8 mouse cellular contexts compared by ENCODE assay signal in genomic region chr6:145250185-145250791, GRCm38 (mm10). TPM values are rescaled to one million over a fixed set of nuclear protein-coding genes. Genes with fewer than 3 reads are reported as not detected.
A peak's percentile ranks its signal among the peaks of the same experiment; 100 is the strongest.
DNase-seq lines count a peak whose midpoint lies in the region; ATAC-seq and TF ChIP-seq lines count a peak whose summit lies in the region.

Gene Kras, minus strand, starts transcription at chr6:145250239.

- no peaks in the 10 kb centered on the region for H3K27me3 ChIP-seq in C2C12 (ENCODE audit: control insufficient read depth, insufficient read depth, insufficient read length)
- peaks cover 24% of the 10 kb centered on the region for H3K27me3 ChIP-seq in erythroblast, embryonic 14.5 days (ENCODE audit: control insufficient read depth)
- peaks cover 37% of the 10 kb centered on the region for H3K27me3 ChIP-seq in heart, embryonic 12.5 days (replicated peaks)
- H3K27me3 ChIP-seq in kidney, postnatal 0 days (ENCODE audit: insufficient read depth, low read length) = no peaks in the 10 kb centered on the region
- H3K27me3 ChIP-seq in liver, embryonic 11.5 days (replicated peaks; ENCODE audit: control insufficient read depth, insufficient read depth, low read length) = no peaks in the 10 kb centered on the region
- H3K27me3 ChIP-seq in stomach, embryonic 14.5 days (ENCODE audit: control insufficient read depth, insufficient read depth, low read length) = no peaks in the 10 kb centered on the region

- peak within 1 kb of the TSS; percentile 86 for H3K27ac ChIP-seq in heart, embryonic 12.5 days (ENCODE audit: poor library complexity, severe bottlenecking)
- peak within 1 kb of the TSS; percentile 90 for H3K27ac ChIP-seq in kidney, postnatal 0 days
- H3K27ac ChIP-seq in liver, embryonic 11.5 days (ENCODE audit: low read depth, low read length) = peak within 1 kb of the TSS; percentile 90
- H3K27ac ChIP-seq in stomach, embryonic 14.5 days (ENCODE audit: low read length) = peak within 1 kb of the TSS; percentile 74

- TF ChIP-seq CTCF in C2C12 (IDR thresholded peaks at IDR 0.05; ENCODE audit: control insufficient read depth, insufficient read depth, insufficient read length) = no peak
- TF ChIP-seq CTCF in brain, embryonic 14.5 days (IDR thresholded peaks at IDR 0.05; ENCODE audit: borderline replicate concordance, extremely low read depth, insufficient read depth, insufficient read length) = no peak
- peak; percentile 4; the same call in 1 of the 2 replicates for TF ChIP-seq CTCF in kidney, postnatal 0 days (IDR thresholded peaks at IDR 0.05; ENCODE audit: low read depth)

- H3K79me3 ChIP-seq in C2C12 (ENCODE audit: low read depth) = peaks cover 43% of the 10 kb centered on the region

- H3K79me2 ChIP-seq in C2C12 (ENCODE audit: control insufficient read depth, insufficient read depth) = peaks cover 46% of the 10 kb centered on the region

- no peaks in the 10 kb centered on the region for H3K9me3 ChIP-seq in erythroblast, embryonic 14.5 days (ENCODE audit: control insufficient read depth, low read length)
- no peaks in the 10 kb centered on the region for H3K9me3 ChIP-seq in heart, embryonic 12.5 days (replicated peaks)
- no peaks in the 10 kb centered on the region for H3K9me3 ChIP-seq in kidney, postnatal 0 days (replicated peaks; ENCODE audit: low read length)
- H3K9me3 ChIP-seq in liver, embryonic 11.5 days (ENCODE audit: control insufficient read depth, low read length) = no peaks in the 10 kb centered on the region
- H3K9me3 ChIP-seq in stomach, embryonic 14.5 days (ENCODE audit: control insufficient read depth, low read depth, low read length) = no peaks in the 10 kb centered on the region

- H3K4me2 ChIP-seq in heart, embryonic 12.5 days = peak within 1 kb of the TSS; percentile 80
- peak within 1 kb of the TSS; percentile 89 for H3K4me2 ChIP-seq in kidney, postnatal 0 days (ENCODE audit: low read length)
- H3K4me2 ChIP-seq in liver, embryonic 11.5 days = peak within 1 kb of the TSS; percentile 80
- H3K4me2 ChIP-seq in stomach, embryonic 14.5 days (replicated peaks; ENCODE audit: low read depth, low read length) = peak within 1 kb of the TSS; percentile 67

- H3K4me3 ChIP-seq in C2C12 (ENCODE audit: insufficient read depth, poor library complexity, severe bottlenecking) = peak within 1 kb of the TSS; percentile 86
- peak within 1 kb of the TSS; percentile 98 for H3K4me3 ChIP-seq in erythroblast, embryonic 14.5 days (replicated peaks)
- H3K4me3 ChIP-seq in heart, embryonic 12.5 days = peak within 1 kb of the TSS; percentile 100
- peak within 1 kb of the TSS; percentile 96 for H3K4me3 ChIP-seq in kidney, postnatal 0 days (replicated peaks; ENCODE audit: low read depth, low read length)
- H3K4me3 ChIP-seq in liver, embryonic 11.5 days (ENCODE audit: low read depth, low read length) = peak within 1 kb of the TSS; percentile 95
- peak within 1 kb of the TSS; percentile 93 for H3K4me3 ChIP-seq in stomach, embryonic 14.5 days (ENCODE audit: low read depth, low read length)

- H3K4me1 ChIP-seq in erythroblast, embryonic 14.5 days (ENCODE audit: control insufficient read depth) = peaks cover 29% of the 10 kb centered on the region
- peaks cover 15% of the 10 kb centered on the region; the same call in 1 of the 2 replicates for H3K4me1 ChIP-seq in heart, embryonic 12.5 days (replicated peaks)
- H3K4me1 ChIP-seq in kidney, postnatal 0 days (replicated peaks; ENCODE audit: insufficient read depth, low read length) = no peaks in the 10 kb centered on the region
- H3K4me1 ChIP-seq in liver, embryonic 11.5 days (replicated peaks; ENCODE audit: control insufficient read depth, insufficient read depth, low read length) = peaks cover 16% of the 10 kb centered on the region
- peaks cover 11% of the 10 kb centered on the region for H3K4me1 ChIP-seq in stomach, embryonic 14.5 days (ENCODE audit: control insufficient read depth, insufficient read depth, low read length)

- 2% methylated on average over 70 of the region's 83 CpGs for WGBS in heart, embryonic 12.5 days
- WGBS in kidney, postnatal 0 days = under 1% methylated on average over 68 of the region's 83 CpGs
- under 1% methylated on average over 68 of the region's 83 CpGs for WGBS in liver, embryonic 11.5 days
- WGBS in stomach, embryonic 14.5 days = under 1% methylated on average over 53 of the region's 83 CpGs

- peak; percentile 97 for DNase-seq in brain, embryonic 14.5 days (ENCODE audit: low read depth)
- peak; percentile 94 for DNase-seq in kidney, postnatal 0 days (ENCODE audit: low spot score)
- DNase-seq in liver, embryonic 11.5 days (ENCODE audit: low spot score) = peak; percentile 97
- DNase-seq in naive thymus-derived CD4-positive, alpha-beta T cell, adult 2 months (ENCODE audit: low read depth) = peak; percentile 92

- H3ac ChIP-seq in C2C12 (ENCODE audit: control insufficient read depth, insufficient read length, low read depth) = peak within 1 kb of the TSS; percentile 99

- peak; percentile 78 for TF ChIP-seq POLR2A in brain, embryonic 14.5 days (IDR thresholded peaks at IDR 0.05; ENCODE audit: borderline replicate concordance, extremely low read depth, insufficient read depth, insufficient read length, poor library complexity, severe bottlenecking)

- peak within 1 kb of the TSS; percentile 100 for H3K9ac ChIP-seq in heart, embryonic 12.5 days
- peak within 1 kb of the TSS; percentile 97 for H3K9ac ChIP-seq in kidney, postnatal 0 days (ENCODE audit: low read depth, low read length)
- H3K9ac ChIP-seq in liver, embryonic 11.5 days (ENCODE audit: low read depth, low read length) = peak within 1 kb of the TSS; percentile 95
- H3K9ac ChIP-seq in stomach, embryonic 14.5 days (replicated peaks; ENCODE audit: low read depth, low read length) = peak within 1 kb of the TSS; percentile 89

- H3K36me3 ChIP-seq in C2C12 (ENCODE audit: control insufficient read depth, insufficient read depth) = peaks cover 21% of the 10 kb centered on the region
- peaks cover 22% of the 10 kb centered on the region for H3K36me3 ChIP-seq in erythroblast, embryonic 14.5 days (ENCODE audit: control insufficient read depth)
- H3K36me3 ChIP-seq in heart, embryonic 12.5 days = peaks cover 8% of the 10 kb centered on the region
- 0 out of 2 replicates have a peak, but pooled peaks cover 5% of the 10 kb centered on the region for H3K36me3 ChIP-seq in kidney, postnatal 0 days (ENCODE audit: insufficient read depth, low read length)
- peaks cover 2% of the 10 kb centered on the region; the same call in 1 of the 2 replicates for H3K36me3 ChIP-seq in liver, embryonic 11.5 days (ENCODE audit: control insufficient read depth, insufficient read depth, low read length)
- no peaks in the 10 kb centered on the region for H3K36me3 ChIP-seq in stomach, embryonic 14.5 days (ENCODE audit: control insufficient read depth, insufficient read depth, low read length)

- ATAC-seq in heart, embryonic 12.5 days (ENCODE audit: insufficient number of reproducible peaks, low FRiP score) = peak; percentile 95
- peak; percentile 94 for ATAC-seq in kidney, postnatal 0 days (replicated peaks; ENCODE audit: low FRiP score, low read depth)
- peak; percentile 95 for ATAC-seq in liver, embryonic 11.5 days (replicated peaks; ENCODE audit: low FRiP score)
- ATAC-seq in stomach, embryonic 14.5 days (ENCODE audit: insufficient number of reproducible peaks, insufficient read depth, low FRiP score, low read depth) = peak; percentile 95

TF ChIP-seq in C2C12, 6 proteins besides CTCF, POLR2A, EP300 and RAD21:
- no peak for TF ChIP-seq USF1 (IDR thresholded peaks at IDR 0.05; ENCODE audit: low read depth)
- TF ChIP-seq MAX (IDR thresholded peaks at IDR 0.05) = peak; percentile 23
- no peak for TF ChIP-seq MYOG (IDR thresholded peaks at IDR 0.05; ENCODE audit: control insufficient read depth, extremely low read depth, insufficient read length)
- no peak for TF ChIP-seq CEBPB (IDR thresholded peaks at IDR 0.05; ENCODE audit: low read depth)

RNA-seq across cellular contexts. Expression of gene Kras, which starts in this region (rescaled TPM):
- 17.8 TPM for polyA plus RNA-seq in C2C12 (2012; fragmentation: generic; extraction: Trizol)
- polyA plus RNA-seq in brain, embryonic 14.5 days (2012; rRNA removed) = 54.3 and 57.5 TPM in 2 replicates
- 2.6 and 2.9 TPM in 2 replicates for polyA plus RNA-seq in erythroblast, embryonic 14.5 days (2012)
- polyA plus RNA-seq in heart, embryonic 12.5 days (2016; fragmentation: Nextera tagmentation; extraction: Ambion mirVana) = 49.4 and 51.2 TPM in 2 replicates
- 64.6 and 71.1 TPM in 2 replicates for polyA plus RNA-seq in kidney, postnatal 0 days (2015; fragmentation: Nextera tagmentation; extraction: Ambion mirVana)
- polyA plus RNA-seq in liver, embryonic 11.5 days (2014; fragmentation: Nextera tagmentation; extraction: Ambion mirVana) = 92.3 and 92.8 TPM in 2 replicates
- 81.1 and 87.9 TPM in 2 replicates for polyA plus RNA-seq in stomach, embryonic 14.5 days (2014; fragmentation: Nextera tagmentation; extraction: Ambion mirVana)

Comparison
In these comparisons a context has a peak if more than half of its experiments do, and no peak if none do; other contexts are left out.
1. Peak in every context shown above with its lines: DNase-seq, ATAC-seq, H3K4me3 ChIP-seq and H3K27ac ChIP-seq.